Mouse (Mus musculus) telencephalon, adult 2 months (tissue): ENCODE measurements around the gene Zc3h18.

Experiments used
- DNase-seq: peaks from one replicate; pipeline ENCODE4 v3.0.0-alpha.2; 2011; ENCODE audit warnings: low read depth, low spot score

The Zc3h18 gene

DNA sequence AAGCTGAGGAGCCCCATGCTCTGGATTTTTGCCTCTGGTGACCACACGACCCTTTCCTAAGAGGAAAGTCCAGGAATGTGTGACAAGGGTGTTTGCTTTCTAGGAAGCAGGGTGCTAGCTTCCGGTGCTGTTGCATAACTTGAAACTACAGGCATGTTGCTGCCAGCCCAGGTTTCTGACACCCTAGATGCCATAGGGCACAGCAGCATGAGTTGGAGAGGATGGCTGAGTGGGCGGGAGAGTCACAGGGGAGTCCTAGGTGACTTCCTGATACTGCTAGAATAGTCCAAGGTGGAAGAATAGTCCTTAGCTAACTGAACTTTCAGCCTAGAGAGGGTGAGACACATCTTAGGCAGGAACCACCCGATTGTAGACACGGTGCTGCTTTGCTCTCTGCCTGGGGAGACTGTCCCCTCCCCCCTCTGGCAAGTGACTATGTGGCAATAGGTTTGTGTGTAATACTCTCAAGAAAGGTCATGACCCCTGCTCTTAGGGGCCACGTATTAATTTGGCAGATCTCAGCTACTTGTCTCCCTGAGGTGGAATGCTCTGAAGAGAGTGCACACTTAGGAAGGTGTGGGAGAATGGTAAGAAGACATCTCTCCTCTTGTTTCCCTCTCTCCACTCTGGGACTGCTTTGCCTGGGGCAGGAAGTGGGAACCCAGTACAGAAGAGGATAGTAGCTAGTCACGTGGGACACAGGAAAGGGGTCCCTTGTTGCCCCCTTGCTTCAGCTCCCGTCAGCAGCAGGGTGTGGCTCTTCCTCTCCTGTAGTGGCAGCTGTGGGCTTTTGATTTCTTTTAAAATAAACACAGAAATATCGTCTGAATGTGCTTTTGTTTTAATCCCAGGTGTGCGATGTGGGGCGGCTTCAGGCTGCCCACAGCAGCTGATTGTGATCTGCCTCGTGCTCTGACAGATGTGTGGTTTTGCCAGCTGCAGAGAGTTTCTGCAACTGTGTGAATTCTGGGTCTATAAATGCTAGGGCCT is 87.5 kb downstream of the Zc3h18 start:
- DNase-seq: no peak

DNA sequence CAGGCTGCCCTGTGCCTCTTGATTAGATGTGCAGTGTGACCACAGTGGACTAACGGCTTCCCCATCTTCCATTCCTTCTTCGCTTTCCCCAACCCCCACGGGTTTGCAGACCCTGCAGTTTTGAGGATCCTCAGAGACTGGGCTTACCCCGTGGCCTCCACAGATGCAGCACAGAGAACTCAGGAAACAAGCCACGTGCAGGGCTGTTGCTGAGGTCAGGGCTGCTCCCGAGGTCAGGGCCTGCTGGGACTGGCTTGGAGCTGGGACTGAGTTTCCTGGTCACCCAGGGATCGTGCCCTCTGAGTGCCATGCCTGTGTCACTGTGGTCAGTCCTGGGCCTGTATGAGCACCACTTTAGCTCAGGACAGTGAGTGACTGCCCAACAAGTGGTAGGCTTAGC is 88.6 kb downstream of the Zc3h18 start:
- DNase-seq: no peak
